Mouse (Mus musculus): ENCODE results near the gene Ndufaf8. TPM values are rescaled to one million over a fixed set of nuclear protein-coding genes. Genes with fewer than 3 reads are reported as not detected.

Gene Ndufaf8
- polyA plus RNA-seq, 1 experiment from 2014 or later = 92.6 TPM

DNA sequence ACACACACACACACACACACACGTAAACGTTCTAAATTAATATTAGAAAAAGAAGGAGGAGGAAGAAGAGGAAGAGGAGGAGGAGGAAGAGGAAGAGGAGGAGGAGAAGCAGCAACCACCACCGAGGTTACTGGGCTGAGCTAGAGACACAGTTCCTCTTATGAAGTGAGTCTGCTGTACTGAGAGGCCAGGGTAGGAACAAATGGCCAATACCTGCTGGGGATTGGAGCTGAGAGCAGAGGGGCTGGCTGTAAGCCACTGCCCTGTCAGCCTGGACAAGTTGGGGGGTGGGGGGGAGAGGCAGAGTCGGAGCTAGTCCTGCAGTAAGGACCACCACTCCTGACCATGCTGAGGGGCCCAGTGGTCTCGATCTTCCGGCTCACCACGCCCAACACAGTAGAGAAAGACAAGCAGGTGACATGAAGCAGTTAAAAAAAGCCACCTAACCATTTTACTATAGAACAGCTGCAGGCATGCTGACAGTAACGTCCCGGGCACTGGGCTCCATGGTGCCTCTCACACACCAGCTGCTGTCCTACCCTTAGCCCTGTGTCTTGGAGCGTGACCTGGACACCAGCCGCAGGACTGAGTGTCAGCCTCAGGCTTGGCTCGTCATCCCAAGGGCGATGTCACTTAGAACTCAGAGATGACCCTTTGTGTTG, 34.6 kb upstream of the Ndufaf8 start:
- Histone ChIP-seq H3K4me2 (ENCODE audit: low read depth, low read length) (no peak overlapping the region), H3K4me3 (ENCODE audit: low read length) (no peak overlapping the region), H3K27ac (ENCODE audit: low read length) (no peak overlapping the region), H3K9ac (ENCODE audit: low read length) (no peak overlapping the region), H3K36me3 (ENCODE audit: control insufficient read depth, insufficient read depth) (0 out of 2 replicates have a peak, but pooled peaks cover 3% of the 10 kb centered on the region), H3K4me1 (ENCODE audit: control insufficient read depth, insufficient read depth, low read length) (no peaks in the 10 kb centered on the region), H3K27me3 (ENCODE audit: control insufficient read depth, insufficient read depth, low read length) (no peaks in the 10 kb centered on the region), H3K9me3 (replicated peaks; ENCODE audit: control insufficient read depth, low read length) (no peaks in the 10 kb centered on the region)
- whole genome bisulfite sequencing = 79% methylated on average over 13 of the region's 13 CpGs
- no peak for ATAC-seq (replicated peaks; ENCODE audit: extremely low read depth, insufficient read depth, low FRiP score)

DNA sequence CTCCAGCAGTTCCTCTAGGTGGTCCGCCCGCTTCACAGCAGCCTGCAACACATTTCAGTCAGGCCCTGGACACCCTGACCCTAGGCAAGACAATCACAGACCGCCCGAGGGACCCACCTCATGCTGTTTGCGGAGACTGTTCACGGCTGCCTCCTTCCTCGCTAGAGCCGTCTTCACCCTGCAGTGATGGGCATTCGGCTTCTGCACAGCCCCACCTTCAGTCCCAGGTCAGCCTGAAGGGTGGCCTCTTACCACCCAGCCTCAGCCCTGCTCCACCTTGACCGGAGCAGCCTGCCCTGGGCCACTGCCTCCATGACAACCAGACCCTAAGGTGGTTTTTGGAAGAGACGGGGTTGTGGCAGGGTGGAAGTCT, 34.1 kb upstream of the Ndufaf8 start:
- Histone ChIP-seq H3K9me3 (replicated peaks; ENCODE audit: control insufficient read depth, low read length) (no peaks in the 10 kb centered on the region), H3K36me3 (ENCODE audit: control insufficient read depth, insufficient read depth) (peaks cover 3% of the 10 kb centered on the region; the same call in 1 of the 2 replicates), H3K27ac (ENCODE audit: low read length) (no peak overlapping the region), H3K4me1 (ENCODE audit: control insufficient read depth, insufficient read depth, low read length) (no peaks in the 10 kb centered on the region), H3K4me2 (ENCODE audit: low read depth, low read length) (no peak overlapping the region), H3K9ac (ENCODE audit: low read length) (no peak overlapping the region), H3K27me3 (ENCODE audit: control insufficient read depth, insufficient read depth, low read length) (no peaks in the 10 kb centered on the region), H3K4me3 (ENCODE audit: low read length) (no peak overlapping the region)
- 89% methylated on average over 11 of the region's 11 CpGs for WGBS
- no peak for ATAC-seq (replicated peaks; ENCODE audit: extremely low read depth, insufficient read depth, low FRiP score)

GRCm38 (mm10) chr11:120065291-120065690, 33.4 kb upstream of the Ndufaf8 start:
- peak; percentile 30; the same call in 1 of the 2 replicates for ATAC-seq (replicated peaks; ENCODE audit: extremely low read depth, insufficient read depth, low FRiP score)
- Histone ChIP-seq H3K4me2 (ENCODE audit: low read depth, low read length) (peak overlapping the region; percentile 29; the same call in 1 of the 2 replicates), H3K9ac (ENCODE audit: low read length) (no peak overlapping the region), H3K36me3 (ENCODE audit: control insufficient read depth, insufficient read depth) (peaks cover 6% of the 10 kb centered on the region), H3K4me1 (ENCODE audit: control insufficient read depth, insufficient read depth, low read length) (no peaks in the 10 kb centered on the region), H3K4me3 (ENCODE audit: low read length) (no peak overlapping the region), H3K27me3 (ENCODE audit: control insufficient read depth, insufficient read depth, low read length) (no peaks in the 10 kb centered on the region), H3K9me3 (replicated peaks; ENCODE audit: control insufficient read depth, low read length) (no peaks in the 10 kb centered on the region), H3K27ac (ENCODE audit: low read length) (no peak overlapping the region)
- 30% methylated on average over 10 of the region's 10 CpGs for WGBS

DNA sequence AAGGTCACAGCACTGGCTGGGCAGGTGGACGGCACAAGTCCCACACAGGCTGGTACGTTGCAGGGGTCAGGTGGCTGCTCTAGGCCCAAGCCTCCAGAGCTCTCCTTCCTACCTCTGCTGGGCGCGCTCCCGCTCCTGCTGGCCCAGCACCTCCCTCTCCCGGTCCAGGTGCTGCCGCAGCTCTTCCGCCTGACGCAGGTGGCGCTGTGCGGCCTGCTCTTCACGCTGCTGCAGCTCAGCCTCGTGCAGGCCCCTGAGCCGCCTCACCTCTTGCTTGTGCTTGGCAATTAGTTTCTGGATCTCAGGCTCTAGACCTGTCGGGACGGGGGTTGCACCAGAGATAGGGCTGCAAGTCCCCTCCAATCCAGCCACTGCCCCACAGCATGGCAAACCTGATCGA, 30.9 kb upstream of the Ndufaf8 start:
- H3K9ac ChIP-seq (ENCODE audit: low read length) = no peak overlapping the region
- 71% methylated on average over 17 of the region's 17 CpGs for WGBS
- peaks cover 19% of the 10 kb centered on the region for H3K36me3 ChIP-seq (ENCODE audit: control insufficient read depth, insufficient read depth)
- H3K4me1 ChIP-seq (ENCODE audit: control insufficient read depth, insufficient read depth, low read length) = no peaks in the 10 kb centered on the region
- no peak overlapping the region for H3K4me3 ChIP-seq (ENCODE audit: low read length)
- H3K27ac ChIP-seq (ENCODE audit: low read length) = no peak overlapping the region
- no peak for ATAC-seq (replicated peaks; ENCODE audit: extremely low read depth, insufficient read depth, low FRiP score)
- no peaks in the 10 kb centered on the region for H3K27me3 ChIP-seq (ENCODE audit: control insufficient read depth, insufficient read depth, low read length)
- H3K9me3 ChIP-seq (replicated peaks; ENCODE audit: control insufficient read depth, low read length) = no peaks in the 10 kb centered on the region
- H3K4me2 ChIP-seq (ENCODE audit: low read depth, low read length) = no peak overlapping the region

DNA sequence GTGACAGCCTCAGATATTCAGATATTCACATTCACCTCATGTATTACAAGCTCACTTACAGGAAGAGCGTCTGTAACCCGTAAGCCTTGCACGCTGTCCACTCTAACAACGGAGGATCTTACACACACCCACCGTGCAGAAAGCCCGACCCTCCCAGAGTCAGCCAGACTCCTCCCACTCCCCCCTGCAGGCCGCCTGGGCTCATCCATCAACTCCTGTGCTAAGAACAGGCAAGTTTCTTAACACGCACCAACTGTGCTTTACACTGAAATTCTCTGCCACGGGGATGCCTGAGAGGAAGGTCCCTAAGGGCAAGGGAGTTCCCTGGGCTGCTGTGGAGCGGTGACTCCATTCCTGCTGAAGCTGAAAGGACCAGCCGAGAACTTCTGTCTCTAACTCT, 29.5 kb upstream of the Ndufaf8 start:
- H3K4me3 ChIP-seq (ENCODE audit: low read length) = no peak overlapping the region
- no peaks in the 10 kb centered on the region for H3K27me3 ChIP-seq (ENCODE audit: control insufficient read depth, insufficient read depth, low read length)
- no peaks in the 10 kb centered on the region for H3K9me3 ChIP-seq (replicated peaks; ENCODE audit: control insufficient read depth, low read length)
- H3K36me3 ChIP-seq (ENCODE audit: control insufficient read depth, insufficient read depth) = peaks cover 19% of the 10 kb centered on the region
- no peak overlapping the region for H3K27ac ChIP-seq (ENCODE audit: low read length)
- WGBS = 43% methylated on average over 11 of the region's 11 CpGs
- ATAC-seq (replicated peaks; ENCODE audit: extremely low read depth, insufficient read depth, low FRiP score) = no peak
- no peak overlapping the region for H3K9ac ChIP-seq (ENCODE audit: low read length)
- H3K4me1 ChIP-seq (ENCODE audit: control insufficient read depth, insufficient read depth, low read length) = no peaks in the 10 kb centered on the region
- H3K4me2 ChIP-seq (ENCODE audit: low read depth, low read length) = no peak overlapping the region

GRCm38 (mm10) chr11:120070286-120070930, 28.3 kb upstream of the Ndufaf8 start:
- Histone ChIP-seq H3K4me1 (ENCODE audit: control insufficient read depth, insufficient read depth, low read length) (no peaks in the 10 kb centered on the region), H3K36me3 (ENCODE audit: control insufficient read depth, insufficient read depth) (peaks cover 19% of the 10 kb centered on the region), H3K4me3 (ENCODE audit: low read length) (no peak overlapping the region), H3K4me2 (ENCODE audit: low read depth, low read length) (no peak overlapping the region), H3K9me3 (replicated peaks; ENCODE audit: control insufficient read depth, low read length) (no peaks in the 10 kb centered on the region), H3K9ac (ENCODE audit: low read length) (no peak overlapping the region), H3K27ac (ENCODE audit: low read length) (no peak overlapping the region), H3K27me3 (ENCODE audit: control insufficient read depth, insufficient read depth, low read length) (no peaks in the 10 kb centered on the region)
- no peak for ATAC-seq (replicated peaks; ENCODE audit: extremely low read depth, insufficient read depth, low FRiP score)
- 90% methylated on average over 26 of the region's 27 CpGs for WGBS

GRCm38 (mm10) chr11:120071065-120071464, 27.7 kb upstream of the Ndufaf8 start:
- no peak overlapping the region for H3K4me2 ChIP-seq (ENCODE audit: low read depth, low read length)
- H3K27ac ChIP-seq (ENCODE audit: low read length) = no peak overlapping the region
- no peaks in the 10 kb centered on the region for H3K9me3 ChIP-seq (replicated peaks; ENCODE audit: control insufficient read depth, low read length)
- WGBS = 73% methylated on average over 12 of the region's 12 CpGs
- no peak for ATAC-seq (replicated peaks; ENCODE audit: extremely low read depth, insufficient read depth, low FRiP score)
- H3K27me3 ChIP-seq (ENCODE audit: control insufficient read depth, insufficient read depth, low read length) = no peaks in the 10 kb centered on the region
- no peak overlapping the region for H3K9ac ChIP-seq (ENCODE audit: low read length)
- H3K4me1 ChIP-seq (ENCODE audit: control insufficient read depth, insufficient read depth, low read length) = no peaks in the 10 kb centered on the region
- peaks cover 19% of the 10 kb centered on the region for H3K36me3 ChIP-seq (ENCODE audit: control insufficient read depth, insufficient read depth)
- H3K4me3 ChIP-seq (ENCODE audit: low read length) = no peak overlapping the region

- Histone ChIP-seq H3K9me3 (replicated peaks; ENCODE audit: control insufficient read depth, low read length) (no peaks in the 10 kb centered on the region), H3K4me1 (ENCODE audit: control insufficient read depth, insufficient read depth, low read length) (no peaks in the 10 kb centered on the region), H3K4me2 (ENCODE audit: low read depth, low read length) (no peak overlapping the region), H3K9ac (ENCODE audit: low read length) (no peak overlapping the region), H3K27ac (ENCODE audit: low read length) (no peak overlapping the region), H3K4me3 (ENCODE audit: low read length) (no peak overlapping the region), H3K36me3 (ENCODE audit: control insufficient read depth, insufficient read depth) (peaks cover 23% of the 10 kb centered on the region), H3K27me3 (ENCODE audit: control insufficient read depth, insufficient read depth, low read length) (no peaks in the 10 kb centered on the region)
- ATAC-seq (replicated peaks; ENCODE audit: extremely low read depth, insufficient read depth, low FRiP score) = no peak
- WGBS = 91% methylated on average over 7 of the region's 7 CpGs
These were observed 26.9 kb upstream of the Ndufaf8 start for GRCm38 (mm10) chr11:120071731-120072320.

DNA sequence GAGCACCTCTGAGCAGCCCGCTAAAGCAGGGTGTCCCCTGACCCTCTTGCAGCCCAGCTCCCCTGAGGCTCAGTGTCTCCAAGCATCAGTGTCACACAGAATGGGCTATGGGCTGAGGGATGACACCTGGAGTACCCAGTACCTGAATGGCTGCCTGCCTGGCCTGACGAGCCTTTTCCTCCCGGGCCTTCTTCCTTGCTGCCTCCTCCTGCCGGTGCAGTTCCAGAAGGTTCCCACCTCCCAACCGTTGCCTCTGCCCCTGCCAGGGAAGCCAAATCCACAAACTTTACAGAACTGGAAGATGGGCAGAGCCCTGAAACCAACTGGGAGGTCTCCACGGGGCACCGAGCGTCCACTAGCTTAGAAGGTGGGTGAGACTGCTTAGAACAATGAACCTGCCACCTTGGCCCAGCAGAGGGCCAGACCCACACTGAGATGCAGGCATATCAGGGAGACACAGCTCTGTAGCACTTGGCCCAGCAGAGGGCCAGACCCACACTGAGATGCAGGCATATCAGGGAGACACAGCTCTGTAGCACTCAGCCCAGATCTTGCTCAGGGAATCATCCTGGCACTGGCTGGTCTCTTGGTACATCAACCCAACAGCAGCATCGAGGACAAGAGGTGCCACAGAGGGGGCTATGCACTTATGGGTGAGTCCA, 25.6 kb upstream of the Ndufaf8 start:
- no peak overlapping the region for H3K4me2 ChIP-seq (ENCODE audit: low read depth, low read length)
- WGBS = 89% methylated on average over 9 of the region's 9 CpGs
- ATAC-seq (replicated peaks; ENCODE audit: extremely low read depth, insufficient read depth, low FRiP score) = no peak
- H3K4me1 ChIP-seq (ENCODE audit: control insufficient read depth, insufficient read depth, low read length) = no peaks in the 10 kb centered on the region
- H3K36me3 ChIP-seq (ENCODE audit: control insufficient read depth, insufficient read depth) = peaks cover 20% of the 10 kb centered on the region
- H3K9ac ChIP-seq (ENCODE audit: low read length) = no peak overlapping the region
- H3K27ac ChIP-seq (ENCODE audit: low read length) = no peak overlapping the region
- H3K27me3 ChIP-seq (ENCODE audit: control insufficient read depth, insufficient read depth, low read length) = no peaks in the 10 kb centered on the region
- no peak overlapping the region for H3K4me3 ChIP-seq (ENCODE audit: low read length)
- no peaks in the 10 kb centered on the region for H3K9me3 ChIP-seq (replicated peaks; ENCODE audit: control insufficient read depth, low read length)

All from heart, embryonic 16.5 days (tissue).